Mouse (Mus musculus) embryonic facial prominence, embryonic 13.5 days (tissue): Measurements from ENCODE around the gene Ttyh3. TPM values are rescaled to one million over a fixed set of nuclear protein-coding genes. Genes with fewer than 3 reads are reported as not detected.

ENCODE experiments used
- ATAC-seq: fragments of 200-750 bp; cut with Nextera tagmentation; 2 replicates; pipeline ENCODE4 v1.8.0; 2017; ENCODE audit warnings: low read depth; ENCODE audit not compliant: insufficient number of reproducible peaks, insufficient read depth, low FRiP score, low TSS enrichment
- H3K27ac ChIP-seq: fragments of 300-500 bp; sonication (generic); 2 replicates; pipeline ENCODE4 v1.5.1; 2015; ENCODE audit warnings: moderate library complexity, mild to moderate bottlenecking, inconsistent platforms
- H3K27me3 ChIP-seq: fragments of 300-500 bp; sonication (generic); 2 replicates; pipeline ENCODE4 v1.6.1; 2015; ENCODE audit warnings: mild to moderate bottlenecking, inconsistent platforms
- H3K36me3 ChIP-seq: fragments of 300-500 bp; sonication (generic); 2 replicates; pipeline ENCODE4 v1.6.1; 2015; ENCODE audit warnings: mild to moderate bottlenecking, inconsistent platforms
- H3K4me1 ChIP-seq: fragments of 300-500 bp; sonication (generic); 2 replicates; pipeline ENCODE4 v1.6.1; 2015; ENCODE audit warnings: inconsistent platforms
- H3K4me2 ChIP-seq: fragments of 300-500 bp; sonication (generic); 2 replicates; pipeline ENCODE4 v1.6.1; 2015; ENCODE audit warnings: moderate library complexity, mild to moderate bottlenecking, inconsistent platforms
- H3K4me3 ChIP-seq: fragments of 300-500 bp; sonication (generic); 2 replicates; pipeline ENCODE4 v1.5.1; 2015; ENCODE audit warnings: mild to moderate bottlenecking, inconsistent platforms
- H3K9ac ChIP-seq: fragments of 300-500 bp; sonication (generic); 2 replicates; pipeline ENCODE4 v1.6.1; 2015; ENCODE audit warnings: mild to moderate bottlenecking, inconsistent platforms
- H3K9me3 ChIP-seq: fragments of 300-500 bp; sonication (generic); 2 replicates; pipeline ENCODE4 v1.6.1; 2016; ENCODE audit warnings: inconsistent platforms
- WGBS: fragments of 180-500 bp; shearing (Covaris S2); methylation state at CpG from one replicate; pipeline ENCODE4 v1.1.7; 2015; ENCODE audit warnings: mixed read lengths; 5-methylcytosine and 5-hydroxymethylcytosine counted together
- polyA plus RNA-seq: library from polyadenylated mRNA; unstranded; fragments of >200 nt; fragmentation: Nextera tagmentation; extraction: Ambion mirVana; gene quantifications from 2 replicates; pipeline ENCODE4 v1.2.1, GENCODE M21; 2015

The Ttyh3 gene
- polyA plus RNA-seq, 1 experiment from 2014 or later: 47.6 TPM

DNA sequence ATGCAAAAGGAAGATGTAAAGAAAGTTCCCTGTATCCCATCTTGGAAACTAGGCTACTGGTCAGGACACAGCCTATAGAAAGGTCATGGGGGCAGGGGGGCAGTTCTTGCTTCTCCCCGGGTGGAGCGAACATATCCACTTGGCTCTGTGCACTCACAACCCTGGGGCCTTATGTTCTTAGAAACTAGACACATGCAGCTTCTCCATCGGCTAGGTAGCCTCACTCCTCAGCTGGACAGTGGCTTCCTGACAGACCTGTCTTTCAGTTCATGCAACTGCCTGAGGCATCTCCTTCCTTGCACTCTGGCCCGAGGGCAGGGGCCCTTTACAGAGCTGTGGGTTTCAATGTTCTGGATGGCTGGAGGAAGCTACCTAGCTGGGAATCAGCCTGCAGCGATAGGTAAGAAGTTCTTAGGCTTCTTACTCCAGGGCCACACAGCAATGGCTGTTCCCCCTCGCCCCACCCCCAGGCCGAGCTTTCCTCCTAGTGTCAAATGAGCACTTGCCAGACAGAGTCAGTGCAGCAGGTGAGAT is 1.1 kb upstream of the Ttyh3 start:
- Histone ChIP-seq H3K9me3 (no peaks in the 10 kb centered on the region), H3K36me3 (peaks cover 16% of the 10 kb centered on the region), H3K4me2 (peak overlapping the region; percentile 97), H3K4me1 (peaks cover 46% of the 10 kb centered on the region), H3K27me3 (no peaks in the 10 kb centered on the region), H3K27ac (peak overlapping the region; percentile 82; the same call in 1 of the 2 replicates), H3K9ac (no peak overlapping the region), H3K4me3 (no peak overlapping the region)
- 52% methylated on average over 7 of the region's 7 CpGs for WGBS
- no peak for ATAC-seq

DNA sequence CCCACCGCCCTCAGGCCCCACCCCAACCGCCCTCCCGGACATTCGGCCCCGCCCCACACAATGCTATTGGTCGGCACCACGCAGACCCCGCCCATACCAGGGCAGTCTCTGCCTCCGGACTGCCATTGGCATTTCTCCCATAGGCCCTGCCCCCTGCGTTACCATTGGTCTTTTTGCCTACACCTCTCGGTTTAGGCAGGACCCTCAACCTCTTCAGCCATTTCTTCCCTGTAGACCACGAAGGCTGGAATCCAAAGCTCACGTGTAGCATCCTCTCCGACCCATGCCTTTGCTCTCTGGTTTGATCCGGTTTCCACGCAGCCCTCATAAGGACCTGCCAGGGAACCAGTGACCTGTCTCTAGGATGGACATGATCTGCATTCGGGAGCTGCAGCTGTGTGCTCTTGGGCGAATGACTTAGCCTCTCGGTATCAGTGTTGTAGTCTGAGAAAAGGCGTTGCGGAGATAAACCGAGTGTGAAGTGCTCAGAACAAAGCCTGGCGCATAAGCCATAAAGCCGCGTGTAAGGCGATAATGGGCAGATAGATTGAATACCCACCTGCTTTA is 353 bp upstream of the Ttyh3 start:
- WGBS: 5% methylated on average over 25 of the region's 26 CpGs
- Histone ChIP-seq H3K27me3 (no peaks in the 10 kb centered on the region), H3K9ac (peak overlapping the region; percentile 62), H3K4me1 (peaks cover 52% of the 10 kb centered on the region), H3K4me3 (peak overlapping the region; percentile 94), H3K9me3 (no peaks in the 10 kb centered on the region), H3K27ac (peak overlapping the region; percentile 82), H3K36me3 (peaks cover 23% of the 10 kb centered on the region), H3K4me2 (peak overlapping the region; percentile 97)
- ATAC-seq: peak; percentile 88

DNA sequence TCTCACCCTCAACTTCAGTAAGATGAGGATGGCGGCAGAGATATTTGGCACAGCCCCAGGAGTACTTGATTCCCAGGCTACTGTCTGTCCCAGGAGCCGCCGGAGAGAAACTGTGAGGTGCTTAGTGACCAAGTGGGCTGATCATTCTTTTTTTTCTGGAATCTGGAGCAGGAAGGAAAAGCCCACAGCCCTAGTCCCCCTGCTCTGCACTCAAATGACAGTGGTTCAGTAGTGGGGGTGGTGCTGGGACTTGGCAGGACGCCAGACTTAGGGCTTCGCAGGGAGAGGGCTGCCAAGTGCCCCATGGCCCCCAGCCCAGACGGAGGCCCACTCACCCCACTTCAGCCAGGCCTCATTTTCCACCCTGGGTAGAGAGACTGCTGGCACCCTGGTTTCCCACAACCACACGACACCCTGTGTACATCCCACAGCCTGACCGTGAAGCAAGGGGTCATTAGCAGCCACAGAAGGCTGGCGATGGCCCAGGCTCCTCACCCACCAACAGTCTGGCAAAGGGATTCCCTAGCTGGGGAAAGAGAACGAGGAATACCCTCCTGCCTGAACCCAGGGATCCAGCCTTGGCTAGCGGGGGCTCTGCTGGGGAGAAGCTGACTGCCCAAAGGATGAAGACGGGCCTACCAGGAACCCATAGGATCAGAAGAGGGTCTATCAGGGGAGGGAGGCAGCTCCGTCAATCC is 861 bp downstream of the Ttyh3 start:
- ATAC-seq: peak; percentile 67
- H3K4me1 ChIP-seq: peaks cover 64% of the 10 kb centered on the region
- 1% methylated on average over 13 of the region's 13 CpGs for WGBS

DNA sequence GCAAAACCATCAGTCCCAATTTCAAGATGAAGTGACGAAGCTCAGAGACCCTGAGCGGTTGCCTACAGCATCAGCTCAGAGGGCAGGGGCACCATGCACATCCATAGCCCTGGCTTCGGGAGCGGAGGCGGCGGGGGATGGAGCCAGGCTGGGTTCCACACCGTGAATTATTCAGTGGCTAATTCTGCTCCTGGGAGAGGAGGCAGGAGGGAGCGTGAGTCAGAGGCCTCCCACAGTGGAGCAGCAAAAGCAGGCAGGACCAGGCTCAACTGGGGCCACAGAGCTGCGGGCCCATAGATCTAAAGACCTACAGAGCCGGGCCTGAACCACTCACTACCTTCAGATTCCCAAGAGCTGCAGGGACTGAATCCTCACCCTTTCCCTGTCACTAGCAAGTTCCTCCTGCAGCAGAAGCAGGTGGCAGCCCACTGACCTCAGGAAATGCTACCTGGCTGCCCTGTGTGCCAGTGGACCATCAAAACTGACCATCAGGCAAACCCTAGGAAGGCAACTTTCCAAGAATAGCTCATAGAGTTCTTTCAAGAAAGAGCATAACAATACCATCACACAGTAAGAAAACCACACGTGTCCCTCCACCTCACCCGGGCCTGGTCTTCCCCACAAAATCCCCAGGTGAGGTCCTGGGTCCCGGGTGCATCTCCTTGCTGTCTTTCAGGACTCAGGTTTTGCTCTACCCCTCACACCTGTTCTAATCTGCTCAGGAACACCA is 1.6 kb downstream of the Ttyh3 start:
- no peak for ATAC-seq
- H3K27me3 ChIP-seq: no peaks in the 10 kb centered on the region
- H3K36me3 ChIP-seq: peaks cover 31% of the 10 kb centered on the region
- H3K4me3 ChIP-seq: peak overlapping the region; percentile 94
- peak overlapping the region; percentile 97 for H3K4me2 ChIP-seq
- 51% methylated on average over 13 of the region's 13 CpGs for WGBS
- peak overlapping the region; percentile 93 for H3K27ac ChIP-seq
- no peaks in the 10 kb centered on the region for H3K9me3 ChIP-seq
- H3K9ac ChIP-seq: peak overlapping the region; percentile 99
- peaks cover 67% of the 10 kb centered on the region for H3K4me1 ChIP-seq

More for the DNA sequence above, 861 bp downstream of the Ttyh3 start:
- H3K9me3 ChIP-seq: no peaks in the 10 kb centered on the region
- H3K4me2 ChIP-seq: peak overlapping the region; percentile 97
- peaks cover 31% of the 10 kb centered on the region for H3K36me3 ChIP-seq
- H3K4me3 ChIP-seq: peak overlapping the region; percentile 94
- H3K9ac ChIP-seq: peak overlapping the region; percentile 99
- H3K27me3 ChIP-seq: no peaks in the 10 kb centered on the region
- H3K27ac ChIP-seq: peak overlapping the region; percentile 93

DNA sequence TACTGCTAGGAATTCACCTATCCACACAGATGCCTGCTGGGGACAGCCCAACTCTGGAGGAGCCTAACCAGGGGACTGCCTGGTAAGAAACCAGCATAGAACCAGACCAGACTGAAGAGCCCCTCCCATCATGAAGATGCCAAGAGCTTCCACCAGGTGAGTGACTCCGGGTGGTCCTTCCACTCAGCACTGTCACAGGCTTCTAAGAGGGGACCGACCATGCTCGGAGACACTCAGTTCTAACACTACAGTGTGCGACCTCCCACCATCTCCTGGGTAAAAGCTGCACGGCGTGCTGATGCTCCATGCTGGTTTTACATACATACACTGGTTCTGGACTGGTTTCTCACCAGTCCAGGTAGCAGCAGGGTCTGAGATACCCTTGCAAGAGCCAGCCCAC is 2.7 kb downstream of the Ttyh3 start:
- no peaks in the 10 kb centered on the region for H3K9me3 ChIP-seq
- H3K4me3 ChIP-seq: peak overlapping the region; percentile 94; the same call in 1 of the 2 replicates
- peak overlapping the region; percentile 97 for H3K4me2 ChIP-seq
- WGBS: 85% methylated on average over 6 of the region's 6 CpGs
- no peak for ATAC-seq
- peak overlapping the region; percentile 99 for H3K9ac ChIP-seq
- peaks cover 31% of the 10 kb centered on the region for H3K36me3 ChIP-seq
- H3K27ac ChIP-seq: no peak overlapping the region
- H3K4me1 ChIP-seq: peaks cover 77% of the 10 kb centered on the region
- no peaks in the 10 kb centered on the region for H3K27me3 ChIP-seq

DNA sequence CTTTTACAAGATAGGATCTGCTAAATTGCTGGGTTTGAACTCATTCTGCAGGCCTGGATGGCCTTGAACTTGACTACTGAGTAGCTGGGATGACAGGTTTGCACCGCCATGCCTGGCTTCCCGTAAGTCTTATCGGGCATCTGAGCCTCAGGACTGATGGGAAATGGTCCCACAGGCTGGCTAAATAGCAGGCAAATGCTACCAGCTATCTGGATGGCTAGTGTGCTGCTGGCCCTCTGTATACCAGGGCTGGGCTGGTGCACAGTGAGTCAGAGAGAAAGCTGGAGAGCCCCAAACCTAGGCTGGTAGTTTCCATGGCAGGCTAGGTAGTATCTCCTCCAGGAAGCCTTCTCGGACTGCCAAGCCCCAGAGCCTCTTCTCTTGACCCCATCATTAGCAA is 3.4 kb downstream of the Ttyh3 start:
- H3K4me3 ChIP-seq: 0 out of 2 replicates have a peak overlapping the region, but pooled peaks have one; percentile 94
- peaks cover 33% of the 10 kb centered on the region for H3K36me3 ChIP-seq
- no peak overlapping the region for H3K9ac ChIP-seq
- 86% methylated on average over 4 of the region's 4 CpGs for WGBS
- peaks cover 84% of the 10 kb centered on the region for H3K4me1 ChIP-seq
- no peak overlapping the region; the same call in 1 of the 2 replicates for H3K27ac ChIP-seq
- H3K4me2 ChIP-seq: peak overlapping the region; percentile 97; the same call in 1 of the 2 replicates
- H3K9me3 ChIP-seq: no peaks in the 10 kb centered on the region
- H3K27me3 ChIP-seq: no peaks in the 10 kb centered on the region
- no peak for ATAC-seq

DNA sequence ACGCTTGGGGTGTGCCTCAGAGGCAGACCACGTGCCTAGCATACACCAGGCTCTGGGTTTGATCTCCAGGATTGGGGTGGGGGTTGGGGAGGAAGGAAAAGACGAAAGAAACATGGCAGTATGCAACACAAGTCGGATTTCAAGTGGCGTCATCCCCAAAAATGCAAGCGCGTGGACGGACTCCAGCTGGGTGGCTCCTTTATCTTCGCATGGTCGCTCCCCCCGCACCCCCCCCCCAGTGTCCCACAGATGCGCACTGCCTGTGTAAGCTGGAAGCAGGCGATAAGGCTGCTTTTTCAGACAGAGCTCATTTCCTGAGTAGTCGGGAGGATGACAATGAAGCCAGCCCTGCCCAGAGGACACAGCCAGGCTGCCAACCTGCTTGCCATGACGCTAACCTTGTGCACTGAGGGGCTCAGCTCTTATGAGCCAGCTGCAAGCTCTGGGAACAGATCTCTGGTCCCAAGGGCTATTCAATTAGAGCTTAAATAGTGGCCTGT is 4.1 kb downstream of the Ttyh3 start:
- Histone ChIP-seq H3K4me1 (peaks cover 86% of the 10 kb centered on the region), H3K9ac (no peak overlapping the region), H3K9me3 (no peaks in the 10 kb centered on the region), H3K4me3 (peak overlapping the region; percentile 8; the same call in 1 of the 2 replicates), H3K4me2 (peak overlapping the region; percentile 16; the same call in 1 of the 2 replicates), H3K27ac (peak overlapping the region; percentile 29; the same call in 1 of the 2 replicates), H3K27me3 (no peaks in the 10 kb centered on the region), H3K36me3 (peaks cover 40% of the 10 kb centered on the region)
- WGBS: 76% methylated on average over 15 of the region's 15 CpGs
- ATAC-seq: no peak

DNA sequence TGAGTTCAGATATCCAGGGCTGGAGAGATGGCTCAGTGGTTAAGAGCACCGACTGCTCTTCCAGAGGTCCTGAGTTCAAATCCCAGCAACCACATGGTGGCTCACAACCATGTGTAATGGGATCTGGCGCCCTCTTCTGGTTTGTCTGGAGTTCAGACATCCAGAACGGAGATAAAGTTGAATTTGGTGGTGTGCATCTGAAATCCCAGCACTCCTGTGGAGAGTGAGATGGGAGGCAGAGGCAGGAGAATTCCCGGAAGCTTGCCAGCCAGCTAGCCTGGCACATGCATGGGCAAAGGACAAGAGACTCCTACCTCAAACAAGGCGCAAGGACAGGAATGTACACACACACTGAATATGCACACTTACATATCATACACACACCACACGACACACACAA is 4.6 kb downstream of the Ttyh3 start:
- H3K27me3 ChIP-seq: no peaks in the 10 kb centered on the region
- no peak overlapping the region for H3K4me3 ChIP-seq
- no peak for ATAC-seq
- peaks cover 86% of the 10 kb centered on the region for H3K4me1 ChIP-seq
- no peaks in the 10 kb centered on the region for H3K9me3 ChIP-seq
- peaks cover 44% of the 10 kb centered on the region for H3K36me3 ChIP-seq
- H3K9ac ChIP-seq: no peak overlapping the region
- H3K4me2 ChIP-seq: no peak overlapping the region
- no peak overlapping the region for H3K27ac ChIP-seq
- 84% methylated on average over 6 of the region's 6 CpGs for WGBS

DNA sequence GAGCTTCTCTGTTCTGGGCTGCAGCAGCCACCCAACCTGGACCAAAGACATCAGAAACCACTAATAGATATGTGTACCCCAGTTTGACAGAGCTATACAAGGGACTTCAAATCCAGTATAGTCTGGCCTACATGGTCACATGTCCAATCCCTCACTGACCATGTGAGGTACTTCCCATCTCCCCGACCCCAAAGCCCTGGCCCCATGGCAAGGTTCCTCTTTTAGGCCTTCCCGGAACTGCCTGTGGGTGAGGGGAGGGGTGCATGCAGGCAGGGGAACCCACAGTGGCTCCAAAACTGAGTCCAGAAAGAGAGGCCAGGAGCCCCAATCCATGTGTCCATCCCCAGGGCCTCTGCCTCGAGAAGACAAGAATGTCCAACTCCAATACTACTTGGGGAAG is 6.8 kb downstream of the Ttyh3 start:
- peak overlapping the region; percentile 93 for H3K27ac ChIP-seq
- H3K36me3 ChIP-seq: peaks cover 65% of the 10 kb centered on the region
- H3K4me2 ChIP-seq: peak overlapping the region; percentile 51
- no peak for ATAC-seq
- H3K9me3 ChIP-seq: no peaks in the 10 kb centered on the region
- H3K4me3 ChIP-seq: 0 out of 2 replicates have a peak overlapping the region, but pooled peaks have one; percentile 19
- H3K27me3 ChIP-seq: no peaks in the 10 kb centered on the region
- H3K9ac ChIP-seq: no peak overlapping the region
- 38% methylated on average over 3 of the region's 3 CpGs for WGBS
- H3K4me1 ChIP-seq: peaks cover 76% of the 10 kb centered on the region

DNA sequence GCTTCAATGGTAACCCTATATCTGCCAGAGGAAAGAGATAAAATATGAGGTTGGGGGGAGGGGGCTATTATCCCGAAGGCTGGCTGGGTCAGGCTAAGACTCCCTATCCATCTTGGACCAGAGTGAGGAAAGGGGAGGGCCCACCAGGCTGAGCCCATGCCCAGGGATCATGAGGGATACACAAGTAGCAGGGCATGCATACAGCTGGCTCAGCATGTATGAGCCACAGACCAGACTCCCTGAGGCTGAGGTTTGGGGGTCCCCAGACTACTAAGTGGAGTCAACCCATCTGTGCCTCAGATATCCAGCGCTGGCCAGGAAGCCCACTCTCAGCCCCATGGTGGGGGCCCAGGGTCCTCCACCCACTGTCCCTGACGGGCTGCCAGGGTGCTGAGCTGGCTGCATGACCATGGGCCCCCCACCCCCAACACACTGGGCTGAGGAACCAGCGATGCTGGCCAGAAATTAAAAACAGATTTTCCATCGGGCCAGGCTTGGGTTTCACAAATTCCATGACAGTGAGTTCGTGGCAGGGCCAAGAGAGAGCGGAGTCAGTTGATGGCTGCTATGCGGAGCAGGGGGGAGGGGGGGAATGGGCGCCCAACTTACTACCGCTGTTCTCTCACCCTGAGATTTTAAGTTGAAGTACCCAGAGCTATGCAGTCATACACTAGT is 7.4 kb downstream of the Ttyh3 start:
- H3K27me3 ChIP-seq: no peaks in the 10 kb centered on the region
- H3K27ac ChIP-seq: peak overlapping the region; percentile 93
- H3K4me3 ChIP-seq: 0 out of 2 replicates have a peak overlapping the region, but pooled peaks have one; percentile 19
- no peaks in the 10 kb centered on the region for H3K9me3 ChIP-seq
- H3K4me1 ChIP-seq: peaks cover 69% of the 10 kb centered on the region
- H3K9ac ChIP-seq: peak overlapping the region; percentile 57; the same call in 1 of the 2 replicates
- ATAC-seq: peak; percentile 83
- H3K4me2 ChIP-seq: peak overlapping the region; percentile 51
- H3K36me3 ChIP-seq: peaks cover 70% of the 10 kb centered on the region
- WGBS: 21% methylated on average over 10 of the region's 10 CpGs
